Mouse (Mus musculus) hindbrain, postnatal 0 days (tissue): ENCODE results near the gene Ankle2. TPM values are rescaled to one million over a fixed set of nuclear protein-coding genes. Genes with fewer than 3 reads are reported as not detected.
A peak's percentile ranks its signal among the peaks of the same experiment; 100 is the strongest.

ENCODE experiments used
- ATAC-seq: fragments of 200-750 bp; cut with Nextera tagmentation; 2 replicates; pipeline ENCODE4 v1.8.0; 2017; ENCODE audit warnings: mild to moderate bottlenecking, moderate TSS enrichment, moderate library complexity
- DNase-seq: peaks from one replicate; pipeline ENCODE4 v3.0.0-alpha.2; 2015; ENCODE audit warnings: low spot score
- H3K27ac ChIP-seq: fragments of 300-500 bp; sonication (generic); 2 replicates; pipeline ENCODE4 v1.5.1; 2014; ENCODE audit warnings: mild to moderate bottlenecking
- H3K27me3 ChIP-seq: fragments of 300-500 bp; sonication (generic); 2 replicates; pipeline ENCODE4 v1.6.1; 2014; ENCODE audit warnings: low read length, mixed read lengths; ENCODE audit not compliant: insufficient read depth
- H3K36me3 ChIP-seq: fragments of 300-500 bp; sonication (generic); 2 replicates; pipeline ENCODE4 v1.6.1; 2014; ENCODE audit warnings: low read length, mixed read lengths; ENCODE audit not compliant: insufficient read depth
- H3K4me1 ChIP-seq: fragments of 300-500 bp; sonication (generic); 2 replicates; pipeline ENCODE4 v1.6.1; 2014; ENCODE audit warnings: antibody characterized with exemption, low read length, mixed read lengths; ENCODE audit not compliant: insufficient read depth
- H3K4me2 ChIP-seq: fragments of 300-500 bp; sonication (generic); 2 replicates; pipeline ENCODE4 v1.6.1; 2014; ENCODE audit warnings: low read depth, mild to moderate bottlenecking, low read length, moderate library complexity, mixed read lengths
- H3K4me3 ChIP-seq: fragments of 300-500 bp; sonication (generic); 2 replicates; pipeline ENCODE4 v1.5.1; 2014; ENCODE audit warnings: low read length
- H3K9ac ChIP-seq: fragments of 300-500 bp; sonication (generic); replicated peaks from 2 replicates; pipeline ENCODE4 v1.6.1; 2014; ENCODE audit warnings: mild to moderate bottlenecking, low read length, moderate library complexity, mixed read lengths
- H3K9me3 ChIP-seq: fragments of 300-500 bp; sonication (generic); 2 replicates; pipeline ENCODE4 v1.6.1; 2016; ENCODE audit warnings: low read length, mixed read lengths
- CTCF ChIP-seq: IDR thresholded peaks from 2 replicates; pipeline ENCODE4 v1.5.1; 2016; ENCODE audit warnings: antibody characterized with exemption, control low read depth, low read depth
- WGBS: fragments of 180-500 bp; shearing (Covaris S2); extraction: QIAGEN DNeasy Blood & Tissue Kit; methylation state at CpG from one replicate; pipeline ENCODE4 v1.1.7; 2014; 5-methylcytosine and 5-hydroxymethylcytosine counted together
- polyA plus RNA-seq: library from polyadenylated mRNA; unstranded; fragments of >200 nt; fragmentation: Nextera tagmentation; extraction: Ambion mirVana; gene quantifications from 2 replicates; pipeline ENCODE4 v1.2.1, GENCODE M21; 2015
- total RNA-seq: library from RNA; depleted of rRNA; stranded (reverse); fragments of >200 nt; gene quantifications from 2 replicates; pipeline ENCODE4 v1.2.3, GENCODE M21; 2014

Gene Ankle2
- total and polyA plus RNA-seq, 2 experiments from 2014 or later, result 19.6 to 25.0 TPM

GRCm38 (mm10) chr5:110220331-110220730 is 10.5 kb upstream of the Ankle2 start:
- Histone ChIP-seq H3K27me3 (no peaks in the 10 kb centered on the region), H3K4me3 (no peak overlapping the region), H3K9ac (no peak overlapping the region), H3K27ac (no peak overlapping the region), H3K4me2 (no peak overlapping the region), H3K36me3 (peaks cover 65% of the 10 kb centered on the region), H3K9me3 (no peaks in the 10 kb centered on the region), H3K4me1 (no peaks in the 10 kb centered on the region)
- TF ChIP-seq CTCF, result no peak
- 95% methylated on average over 4 of the region's 4 CpGs for WGBS
- DNase-seq, result no peak
- ATAC-seq, result no peak

- ATAC-seq, result no peak
- no peak overlapping the region for H3K4me2 ChIP-seq
- no peaks in the 10 kb centered on the region for H3K4me1 ChIP-seq
- no peaks in the 10 kb centered on the region for H3K27me3 ChIP-seq
- H3K36me3 ChIP-seq, result peaks cover 62% of the 10 kb centered on the region
- no peak overlapping the region for H3K4me3 ChIP-seq
- H3K9me3 ChIP-seq, result no peaks in the 10 kb centered on the region
- 82% methylated on average over 6 of the region's 6 CpGs for WGBS
- no peak overlapping the region for H3K9ac ChIP-seq
- DNase-seq, result no peak
- H3K27ac ChIP-seq, result no peak overlapping the region
- no peak for TF ChIP-seq CTCF
These were observed 8.0 kb upstream of the Ankle2 start for GRCm38 (mm10) chr5:110222757-110223156.

- no peak overlapping the region for H3K9ac ChIP-seq
- no peaks in the 10 kb centered on the region for H3K9me3 ChIP-seq
- TF ChIP-seq CTCF, result no peak
- DNase-seq, result no peak
- ATAC-seq, result no peak
- peaks cover 42% of the 10 kb centered on the region for H3K36me3 ChIP-seq
- no peak overlapping the region for H3K27ac ChIP-seq
- no peaks in the 10 kb centered on the region for H3K27me3 ChIP-seq
- H3K4me3 ChIP-seq, result no peak overlapping the region
- WGBS, result 89% methylated on average over 3 of the region's 3 CpGs
- H3K4me2 ChIP-seq, result no peak overlapping the region
- peaks cover 4% of the 10 kb centered on the region; the same call in 1 of the 2 replicates for H3K4me1 ChIP-seq
These were observed 5.7 kb upstream of the Ankle2 start for GRCm38 (mm10) chr5:110225056-110225455.

- DNase-seq, result no peak
- H3K27ac ChIP-seq, result no peak overlapping the region
- no peaks in the 10 kb centered on the region for H3K27me3 ChIP-seq
- peaks cover 15% of the 10 kb centered on the region; the same call in 1 of the 2 replicates for H3K4me1 ChIP-seq
- no peaks in the 10 kb centered on the region for H3K9me3 ChIP-seq
- H3K36me3 ChIP-seq, result peaks cover 20% of the 10 kb centered on the region
- no peak overlapping the region for H3K4me2 ChIP-seq
- no peak overlapping the region for H3K9ac ChIP-seq
- 54% methylated on average over 1 of the region's 1 CpGs for whole genome bisulfite sequencing
- H3K4me3 ChIP-seq, result no peak overlapping the region
- no peak for TF ChIP-seq CTCF
- ATAC-seq, result no peak
These were observed 3.4 kb upstream of the Ankle2 start for GRCm38 (mm10) chr5:110227336-110227883.

- peaks cover 16% of the 10 kb centered on the region; the same call in 1 of the 2 replicates for H3K4me1 ChIP-seq
- H3K9ac ChIP-seq, result peak overlapping the region; percentile 92
- no peaks in the 10 kb centered on the region for H3K27me3 ChIP-seq
- H3K27ac ChIP-seq, result peak overlapping the region; percentile 94
- ATAC-seq (0 out of 2 replicates have a peak, but pooled peaks have one; percentile 8), DNase-seq (no peak)
- no peaks in the 10 kb centered on the region for H3K9me3 ChIP-seq
- H3K4me2 ChIP-seq, result peak overlapping the region; percentile 73
- H3K36me3 ChIP-seq, result peaks cover 12% of the 10 kb centered on the region; the same call in 1 of the 2 replicates
- 6% methylated on average over 8 of the region's 8 CpGs for WGBS
- H3K4me3 ChIP-seq, result peak overlapping the region; percentile 91
- TF ChIP-seq CTCF, result no peak
These were observed 414 bp upstream of the Ankle2 start for GRCm38 (mm10) chr5:110230401-110230779.

- peak; percentile 10 for DNase-seq
- Histone ChIP-seq H3K36me3 (peaks cover 20% of the 10 kb centered on the region; the same call in 1 of the 2 replicates), H3K27me3 (no peaks in the 10 kb centered on the region), H3K4me1 (peaks cover 16% of the 10 kb centered on the region; the same call in 1 of the 2 replicates), H3K27ac (no peak overlapping the region), H3K4me3 (peak overlapping the region; percentile 91), H3K4me2 (peak overlapping the region; percentile 73), H3K9ac (peak overlapping the region; percentile 92; the same call in 1 of the 2 replicates), H3K9me3 (no peaks in the 10 kb centered on the region)
- WGBS, result 44% methylated on average over 13 of the region's 13 CpGs
- no peak for ATAC-seq
- TF ChIP-seq CTCF, result peak; percentile 14
These were observed 834 bp downstream of the Ankle2 start for GRCm38 (mm10) chr5:110231638-110232037.

GRCm38 (mm10) chr5:110232346-110232745 is 1.5 kb downstream of the Ankle2 start:
- no peak overlapping the region for H3K4me2 ChIP-seq
- H3K36me3 ChIP-seq, result peaks cover 23% of the 10 kb centered on the region; the same call in 1 of the 2 replicates
- 83% methylated on average over 6 of the region's 6 CpGs for WGBS
- ATAC-seq, result no peak
- H3K4me3 ChIP-seq, result no peak overlapping the region
- peaks cover 16% of the 10 kb centered on the region; the same call in 1 of the 2 replicates for H3K4me1 ChIP-seq
- TF ChIP-seq CTCF, result no peak
- H3K9me3 ChIP-seq, result no peaks in the 10 kb centered on the region
- no peaks in the 10 kb centered on the region for H3K27me3 ChIP-seq
- DNase-seq, result no peak
- no peak overlapping the region for H3K9ac ChIP-seq
- no peak overlapping the region for H3K27ac ChIP-seq
